Mouse (Mus musculus) layer of hippocampus, postnatal 25 days (tissue): ENCODE measurements around the gene Dio3. TPM values are rescaled to one million over a fixed set of nuclear protein-coding genes. Genes with fewer than 3 reads are reported as not detected.

Experiments used
- DNase-seq, 2 experiments: peaks; one replicate each; pipeline ENCODE4 v3.0.0; 2022; ENCODE audit warnings: mixed read lengths in 2 of 2, low spot score in 1 of 2; ENCODE audit errors: extremely low spot score in 1 of 2
- microRNA-seq, 2 experiments: library from miRNA; unstranded; fragments of <30 nt; microRNA quantifications; one replicate each; pipeline ENCODE4 v1.2.0; 2021
- total RNA-seq, 2 experiments: library from RNA; stranded (reverse); gene quantifications; 2 replicates each; pipeline ENCODE4 v1.2.3; 2021

The Dio3 gene
- total RNA-seq, 2 experiments from 2014 or later = 2.4 to 7.7 TPM

DNA sequence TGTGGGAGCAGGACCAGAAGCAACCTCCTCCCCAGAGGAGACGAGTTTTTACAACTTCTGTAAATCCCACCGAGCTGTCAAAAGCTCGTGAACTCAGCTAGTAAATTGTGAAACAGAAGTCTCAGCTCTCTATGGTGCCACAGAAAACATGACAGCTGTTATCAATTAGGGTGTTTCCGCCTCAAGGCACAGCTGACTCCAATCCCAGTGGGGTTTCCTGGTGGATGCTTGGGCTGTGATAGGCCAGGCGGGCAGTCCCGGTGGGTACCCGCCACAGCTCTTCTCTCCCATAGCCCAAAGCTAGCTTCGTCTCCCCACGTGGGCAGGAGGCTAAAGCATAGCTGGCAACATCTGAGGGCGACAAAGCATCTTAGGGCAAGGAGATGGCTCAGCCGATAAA lies 19.8 kb downstream of the Dio3 start:
- no peak for DNase-seq

DNA sequence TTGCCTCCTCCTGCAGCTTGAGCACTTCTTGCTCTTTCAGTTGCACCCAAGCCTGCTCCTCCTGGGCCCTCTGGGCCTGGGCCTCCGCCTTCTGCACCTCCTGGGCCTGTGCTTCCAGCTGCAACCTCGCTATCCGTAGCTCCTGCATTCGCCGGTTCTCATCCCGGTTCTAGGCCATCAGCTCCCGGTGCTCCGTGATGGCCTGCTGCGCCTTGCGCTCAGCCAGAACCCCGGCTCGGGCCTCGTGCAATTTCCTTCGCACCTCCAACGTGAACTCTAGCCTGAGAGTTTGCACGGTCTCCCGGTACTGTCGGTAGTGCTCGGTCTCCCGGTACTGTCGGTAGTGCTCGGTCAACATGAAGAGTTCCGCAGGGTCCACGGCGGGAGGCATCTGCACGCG lies 40.8 kb downstream of the Dio3 start:
- DNase-seq = no peak

Small RNA genes within 50 kb of the gene (microRNA-seq; reads per million reads assigned to microRNA genes)
- gene Mir1247 = 17.8 to 161 reads per million in 2 experiments

Other genes with a start within 250 kb of the Dio3 start
- gene Ppp2r5c, start 168.1 kb downstream of the Dio3 start, total RNA-seq = 100 to 1,000 TPM; 242 to 246 TPM